Mouse (Mus musculus) megakaryocyte-erythroid progenitor cell, adult 5-6 weeks (primary cell): ENCODE data around the gene Aup1. TPM values are rescaled to one million over a fixed set of nuclear protein-coding genes. Genes with fewer than 3 reads are reported as not detected.

Experiments used
- ATAC-seq: replicated peaks from 2 replicates; pipeline ENCODE4 v1.8.0; 2016; ENCODE audit warnings: mild to moderate bottlenecking, inconsistent platforms; ENCODE audit not compliant: severe bottlenecking, poor library complexity, low FRiP score, low TSS enrichment
- total RNA-seq, 2 experiments: library from RNA; stranded (forward) in 1 of 2; stranded (reverse) in 1 of 2; fragments of 200-1000, 215-1000 nt in 1 of 2; fragments of >200 nt in 1 of 2; fragmentation: Nextera tagmentation in 1 of 2; gene quantifications; 2 replicates each; pipeline ENCODE4 v1.2.3; 2014 to 2017

Gene Aup1
- total RNA-seq, 2 experiments from 2014 or later, result 128 to 368 TPM

- no peak for ATAC-seq
Measured at GRCm38 (mm10) chr6:83027293-83027692, 27.0 kb upstream of the Aup1 start.

DNA sequence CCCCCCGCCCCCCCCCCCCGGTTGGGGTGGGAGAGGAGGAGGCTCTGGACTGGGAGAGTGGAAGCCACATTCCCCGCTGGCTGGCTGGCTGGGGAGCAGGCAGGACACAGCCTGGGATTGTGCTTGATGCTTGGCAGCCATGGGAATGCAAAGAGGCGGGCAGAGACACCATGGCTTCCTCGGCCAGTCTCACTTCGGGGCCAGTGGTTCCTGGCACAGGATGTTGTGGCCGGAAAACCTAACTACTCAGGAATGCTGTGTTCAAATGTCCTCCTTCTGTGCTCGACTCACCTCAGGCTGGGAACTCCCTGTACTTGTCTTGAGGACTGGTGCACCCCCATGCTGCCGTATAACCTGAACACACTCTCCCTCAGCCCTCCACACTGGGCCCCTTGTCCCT, 26.6 kb upstream of the Aup1 start:
- ATAC-seq, result no peak

- ATAC-seq, result no peak
Measured at GRCm38 (mm10) chr6:83029777-83030176, 24.5 kb upstream of the Aup1 start.

DNA sequence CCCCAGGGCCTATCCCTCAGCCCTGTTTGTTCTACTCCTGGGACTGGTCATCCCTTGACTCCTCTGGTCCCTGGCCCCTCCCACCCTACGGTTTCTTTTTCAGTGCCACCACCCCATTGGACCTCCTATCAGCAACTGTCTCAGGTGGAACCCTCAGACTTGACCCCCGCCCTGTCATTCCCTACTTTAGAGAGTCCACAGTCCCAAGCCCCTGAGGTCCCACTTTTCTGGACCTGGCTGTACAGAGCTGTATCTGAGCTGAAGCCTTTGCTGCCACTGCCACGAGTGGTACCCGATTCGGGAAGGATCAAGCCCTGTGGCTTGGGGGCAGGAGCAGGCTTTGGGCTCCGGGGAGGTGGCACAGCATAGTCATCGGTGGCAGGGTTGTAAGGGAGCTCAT, 23.2 kb upstream of the Aup1 start:
- no peak for ATAC-seq

GRCm38 (mm10) chr6:83031921-83032590, 22.3 kb upstream of the Aup1 start:
- no peak for ATAC-seq

GRCm38 (mm10) chr6:83032769-83033191, 21.5 kb upstream of the Aup1 start:
- peak; percentile 68 for ATAC-seq

DNA sequence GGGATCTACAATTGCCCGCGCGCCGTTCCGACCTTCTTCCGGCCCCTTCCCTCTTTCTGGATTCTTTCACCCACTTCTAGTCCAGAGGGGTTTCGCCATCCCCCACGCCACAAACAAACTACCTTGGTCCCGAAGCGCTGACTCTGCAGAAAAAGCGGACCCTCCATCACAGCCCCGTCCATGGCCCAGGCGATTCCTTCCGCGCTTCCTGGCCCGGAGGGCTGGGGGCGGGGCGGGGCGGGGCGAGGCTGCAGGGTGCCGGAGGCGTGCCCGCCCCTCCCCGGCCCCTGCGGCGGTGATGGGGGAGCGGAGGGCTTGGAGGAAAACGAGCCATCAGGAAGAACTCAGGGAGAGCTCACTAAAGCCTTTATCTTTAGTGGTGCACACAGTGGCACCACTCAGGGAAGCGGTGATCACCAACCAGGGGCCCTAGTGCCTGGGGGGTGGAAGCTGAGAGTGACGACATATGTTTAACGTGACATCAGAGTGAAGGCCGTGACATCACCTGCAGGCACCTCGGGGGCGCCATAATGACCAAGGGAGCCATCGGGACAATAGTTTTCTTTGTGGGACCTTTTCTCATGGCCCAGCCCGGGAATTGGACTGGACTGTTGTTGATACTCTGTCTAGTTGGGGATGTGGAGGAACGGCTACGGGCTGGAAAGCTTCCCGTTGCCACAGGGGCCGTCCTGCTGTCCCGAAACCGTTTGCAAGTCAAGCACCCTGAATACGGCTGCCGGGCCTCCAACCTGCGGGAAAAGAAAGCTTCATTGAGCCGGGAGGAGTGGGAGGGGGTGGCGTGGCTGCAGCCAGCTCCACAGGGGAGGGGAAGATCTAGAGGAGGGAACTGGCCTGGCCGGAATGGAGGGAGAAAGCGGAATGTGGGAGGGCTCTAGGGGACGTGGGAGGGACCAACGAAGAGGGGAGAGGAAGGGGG, 20.8 kb upstream of the Aup1 start, which contains the start of the genes Dok1 and Loxl3:
Gene Dok1 (minus strand): TSS at position 223 of the 937 bp plus-strand sequence.
Gene Loxl3 (plus strand): TSS at position 925 of the 937 bp plus-strand sequence.
- peak; percentile 68 for ATAC-seq

- ATAC-seq, result no peak
Measured at GRCm38 (mm10) chr6:83034463-83035055, 19.8 kb upstream of the Aup1 start.

DNA sequence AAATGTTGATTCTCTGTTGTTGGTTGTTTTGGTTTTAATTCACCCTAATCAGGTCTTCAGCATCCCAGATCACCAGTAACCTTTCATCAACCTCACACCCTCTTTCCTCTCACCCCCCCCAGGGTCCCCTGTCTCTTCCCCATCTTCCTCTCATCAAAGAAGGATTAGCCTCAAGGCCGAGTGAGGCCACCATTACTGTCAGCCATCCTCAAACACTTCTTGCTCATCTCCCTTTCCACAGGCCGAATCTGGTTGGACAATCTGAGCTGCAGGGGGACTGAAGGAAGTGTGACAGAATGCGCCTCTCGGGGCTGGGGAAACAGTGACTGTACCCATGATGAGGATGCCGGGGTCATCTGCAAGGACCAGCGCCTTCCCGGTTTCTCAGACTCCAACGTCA, 17.1 kb upstream of the Aup1 start:
- ATAC-seq, result no peak

GRCm38 (mm10) chr6:83038496-83039012, 15.8 kb upstream of the Aup1 start:
- peak; percentile 89 for ATAC-seq

GRCm38 (mm10) chr6:83040601-83041000, 13.7 kb upstream of the Aup1 start:
- no peak for ATAC-seq

DNA sequence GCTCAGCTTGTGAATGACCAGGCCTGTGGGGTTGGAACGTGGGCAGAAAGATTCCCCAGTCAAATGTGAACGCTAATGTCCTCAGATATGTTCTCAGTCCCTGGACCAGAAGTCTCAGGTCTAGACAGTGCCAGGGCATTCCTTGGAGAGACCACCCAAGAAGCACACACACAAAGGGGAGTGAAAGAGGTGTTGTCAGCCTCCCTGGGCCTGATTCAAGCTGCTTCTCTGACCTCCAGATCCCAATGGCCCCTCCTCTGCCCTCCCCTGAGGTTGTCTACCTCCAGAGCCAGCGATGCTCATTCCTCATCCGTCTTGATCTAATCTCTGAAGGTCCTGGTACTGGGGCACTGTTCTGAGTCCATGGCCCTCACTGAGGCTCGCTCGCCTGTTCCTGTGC, 10.8 kb upstream of the Aup1 start:
- no peak for ATAC-seq

- no peak for ATAC-seq
Measured at GRCm38 (mm10) chr6:83043993-83044392, 10.3 kb upstream of the Aup1 start.

- no peak for ATAC-seq
Measured at GRCm38 (mm10) chr6:83044742-83045141, 9.6 kb upstream of the Aup1 start.

- no peak for ATAC-seq
Measured at GRCm38 (mm10) chr6:83049367-83049766, 5.0 kb upstream of the Aup1 start.

DNA sequence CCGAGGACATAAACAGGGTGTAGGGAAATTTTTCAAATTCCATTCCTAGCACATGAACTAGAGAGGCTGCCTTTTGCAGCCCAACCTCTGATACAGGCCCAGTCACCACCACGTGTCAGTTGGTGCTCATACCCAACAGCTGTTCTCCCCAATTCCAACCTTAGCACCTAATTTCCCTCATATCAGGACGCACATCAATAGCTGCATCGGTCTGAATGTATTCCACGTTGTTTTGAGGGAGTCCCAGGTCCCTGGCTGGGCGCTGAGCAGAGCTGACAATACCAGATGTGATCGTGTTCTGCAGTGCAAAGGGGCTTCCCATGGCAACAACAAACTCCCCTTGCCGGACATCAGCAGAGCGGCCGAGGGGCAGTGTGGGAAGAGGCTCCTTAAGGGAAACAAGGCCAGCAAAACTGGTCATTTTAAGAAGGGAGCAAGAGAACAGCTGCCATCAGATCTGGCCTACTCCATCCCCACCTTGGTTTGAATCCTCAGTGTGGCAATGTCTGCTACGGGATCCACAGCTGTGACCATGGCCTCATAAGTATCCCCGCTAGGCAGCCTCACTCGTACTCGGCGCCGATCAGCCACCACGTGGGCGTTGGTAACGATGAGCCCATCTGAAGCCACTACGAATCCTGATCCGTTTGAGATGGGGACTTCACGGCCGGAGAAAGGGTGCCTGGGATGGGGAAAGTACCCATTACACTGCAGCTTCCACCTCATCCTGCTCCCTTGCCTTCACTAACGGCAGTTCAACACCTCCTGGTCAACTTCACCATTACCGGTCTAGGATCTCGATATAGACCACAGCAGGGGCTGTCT, 973 bp upstream of the Aup1 start:
- peak; percentile 25 for ATAC-seq

DNA sequence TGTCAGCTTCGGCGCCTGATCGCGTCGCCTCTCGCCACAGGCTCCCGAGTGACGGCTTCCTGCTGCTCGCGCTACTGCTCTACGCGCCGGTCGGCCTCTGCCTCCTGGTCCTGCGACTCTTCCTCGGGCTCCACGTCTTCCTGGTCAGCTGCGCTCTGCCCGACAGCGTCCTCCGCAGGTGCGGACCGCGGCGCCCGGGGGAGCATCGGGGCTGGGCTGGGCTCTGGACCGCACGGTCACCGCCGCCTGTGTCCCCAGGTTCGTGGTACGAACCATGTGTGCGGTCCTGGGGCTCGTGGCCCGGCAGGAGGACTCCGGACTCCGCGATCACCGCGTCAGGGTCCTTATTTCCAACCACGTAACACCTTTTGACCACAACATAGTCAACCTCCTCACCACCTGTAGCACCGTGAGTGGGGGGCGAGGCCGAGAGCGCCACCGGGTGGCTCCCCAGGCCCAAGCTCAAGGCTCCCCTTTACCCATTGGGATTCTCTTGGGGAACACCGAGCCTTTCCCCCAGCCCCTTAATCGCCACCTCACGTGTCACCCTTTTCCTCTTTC, 630 bp downstream of the Aup1 start, which contains the start of gene Htra2:
Gene Htra2 (minus strand): TSS at position 403 of the 561 bp plus-strand sequence.
- ATAC-seq, result no peak

- ATAC-seq, result no peak
Measured at GRCm38 (mm10) chr6:83057790-83058189, 3.5 kb downstream of the Aup1 start, which contains the start of gene Dqx1. Gene Dqx1, plus strand, starts transcription at chr6:83057844.

DNA sequence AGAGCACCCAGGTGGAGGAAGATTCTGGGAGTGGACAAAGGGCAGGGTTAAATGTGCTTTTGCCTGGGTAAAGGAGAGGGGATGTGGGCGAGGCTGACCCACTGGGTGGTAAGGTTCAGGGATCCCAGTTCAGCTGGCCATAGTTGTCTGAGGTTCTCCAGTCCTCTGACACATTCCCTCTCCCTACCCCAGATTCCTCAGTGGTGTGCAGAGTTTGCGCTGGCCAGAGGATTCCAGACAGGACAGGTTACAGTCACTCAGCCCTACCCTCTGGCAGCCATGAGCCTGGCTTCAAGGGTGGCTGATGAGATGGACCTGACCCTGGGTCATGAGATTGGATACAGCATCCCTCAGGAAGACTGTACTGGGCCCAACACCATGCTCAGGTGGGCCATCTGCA, 4.4 kb downstream of the Aup1 start:
- no peak for ATAC-seq
